Mouse (Mus musculus) ES-CJ7 (cell line): ENCODE measurements around the gene Tenm4.
A peak's percentile ranks its signal among the peaks of the same experiment; 100 is the strongest.

Experiments
- DNase-seq: peaks from one replicate; pipeline ENCODE4 v3.0.0; 2011; ENCODE audit warnings: low read depth, low spot score

The Tenm4 gene

GRCm38 (mm10) chr7:96476987-96477613 is 306.1 kb downstream of the Tenm4 start:
- no peak for DNase-seq

- DNase-seq: no peak
Observed at GRCm38 (mm10) chr7:96479139-96479538, 308.1 kb downstream of the Tenm4 start.

- no peak for DNase-seq
Observed at GRCm38 (mm10) chr7:96480351-96480983, 309.4 kb downstream of the Tenm4 start.

- DNase-seq: no peak
Observed at GRCm38 (mm10) chr7:96482953-96483352, 311.9 kb downstream of the Tenm4 start.

GRCm38 (mm10) chr7:96484006-96484581 is 313.0 kb downstream of the Tenm4 start:
- no peak for DNase-seq

- DNase-seq: no peak
Observed at GRCm38 (mm10) chr7:96489348-96490076, 318.5 kb downstream of the Tenm4 start.

GRCm38 (mm10) chr7:96491896-96492295 is 320.9 kb downstream of the Tenm4 start:
- no peak for DNase-seq

- DNase-seq: peak; percentile 56
Observed at GRCm38 (mm10) chr7:96492696-96493095, 321.6 kb downstream of the Tenm4 start.

- peak; percentile 82 for DNase-seq
Observed at GRCm38 (mm10) chr7:96494057-96494456, 323.0 kb downstream of the Tenm4 start.

GRCm38 (mm10) chr7:96500108-96500507 is 329.1 kb downstream of the Tenm4 start:
- no peak for DNase-seq

GRCm38 (mm10) chr7:96500797-96501196 is 329.8 kb downstream of the Tenm4 start:
- DNase-seq: no peak

GRCm38 (mm10) chr7:96502321-96502973 is 331.4 kb downstream of the Tenm4 start:
- DNase-seq: no peak

GRCm38 (mm10) chr7:96505538-96505937 is 334.5 kb downstream of the Tenm4 start:
- no peak for DNase-seq

GRCm38 (mm10) chr7:96507046-96507445 is 336.0 kb downstream of the Tenm4 start:
- no peak for DNase-seq

- DNase-seq: no peak
Observed at GRCm38 (mm10) chr7:96510396-96510795, 339.4 kb downstream of the Tenm4 start.

GRCm38 (mm10) chr7:96511018-96511609 is 340.1 kb downstream of the Tenm4 start:
- no peak for DNase-seq

- DNase-seq: no peak
Observed at GRCm38 (mm10) chr7:96511953-96512511, 341.0 kb downstream of the Tenm4 start.

- peak; percentile 49 for DNase-seq
Observed at GRCm38 (mm10) chr7:96519216-96519615, 348.2 kb downstream of the Tenm4 start.

GRCm38 (mm10) chr7:96521956-96522355 is 350.9 kb downstream of the Tenm4 start:
- peak; percentile 27 for DNase-seq

- DNase-seq: no peak
Observed at GRCm38 (mm10) chr7:96523673-96524072, 352.6 kb downstream of the Tenm4 start.
